Mouse (Mus musculus) neural tube, embryonic 11.5 days (tissue): ENCODE results near the gene Gm36176. TPM values are rescaled to one million over a fixed set of nuclear protein-coding genes. Genes with fewer than 3 reads are reported as not detected.

Experiments used
- ATAC-seq: fragments of 200-750 bp; cut with Nextera tagmentation; 2 replicates; pipeline ENCODE4 v1.8.0; 2017; ENCODE audit warnings: moderate number of reproducible peaks, mild to moderate bottlenecking, moderate TSS enrichment, moderate library complexity; ENCODE audit not compliant: insufficient read depth, low FRiP score, low TSS enrichment
- DNase-seq: peaks from one replicate; pipeline ENCODE4 v3.0.0-alpha.2; 2015; ENCODE audit warnings: low spot score
- H3K27ac ChIP-seq: fragments of 300-500 bp; sonication (generic); 2 replicates; pipeline ENCODE4 v1.5.1; 2014; ENCODE audit warnings: low read depth, mild to moderate bottlenecking, low read length
- H3K27me3 ChIP-seq: fragments of 300-500 bp; sonication (generic); 2 replicates; pipeline ENCODE4 v1.6.1; 2014; ENCODE audit warnings: mild to moderate bottlenecking, low read length, mixed read lengths; ENCODE audit not compliant: control insufficient read depth, insufficient read depth
- H3K36me3 ChIP-seq: fragments of 300-500 bp; sonication (generic); 2 replicates; pipeline ENCODE4 v1.6.1; 2014; ENCODE audit warnings: mild to moderate bottlenecking, low read length, moderate library complexity, mixed read lengths; ENCODE audit not compliant: control insufficient read depth, insufficient read depth
- H3K4me1 ChIP-seq: fragments of 300-500 bp; sonication (generic); 2 replicates; pipeline ENCODE4 v1.6.1; 2014; ENCODE audit warnings: low read length, mixed read lengths; ENCODE audit not compliant: control insufficient read depth, insufficient read depth
- H3K4me2 ChIP-seq: fragments of 300-500 bp; sonication (generic); 2 replicates; pipeline ENCODE4 v1.6.1; 2014; ENCODE audit warnings: low read depth, mild to moderate bottlenecking, moderate library complexity
- H3K4me3 ChIP-seq: fragments of 300-500 bp; sonication (generic); 2 replicates; pipeline ENCODE4 v1.5.1; 2014; ENCODE audit warnings: low read depth, low read length
- H3K9ac ChIP-seq: fragments of 300-500 bp; sonication (generic); 2 replicates; pipeline ENCODE4 v1.6.1; 2014; ENCODE audit warnings: mild to moderate bottlenecking, low read length
- H3K9me3 ChIP-seq: fragments of 300-500 bp; sonication (generic); 2 replicates; pipeline ENCODE4 v1.6.1; 2016; ENCODE audit warnings: low read length; ENCODE audit not compliant: control insufficient read depth
- WGBS: fragments of 180-500 bp; shearing (Covaris S2); extraction: QIAGEN DNeasy Blood & Tissue Kit; methylation state at CpG from one replicate; pipeline ENCODE4 v1.1.7; 2014; 5-methylcytosine and 5-hydroxymethylcytosine counted together
- polyA plus RNA-seq: library from polyadenylated mRNA; unstranded; fragments of >200 nt; fragmentation: Nextera tagmentation; extraction: Ambion mirVana; gene quantifications from 2 replicates; pipeline ENCODE4 v1.2.1, GENCODE M21; 2014

Gm36176 gene
- polyA plus RNA-seq, 1 experiment from 2014 or later: not detected

GRCm38 (mm10) chr10:77890987-77891565 lies 44.5 kb downstream of the Gm36176 start:
- 92% methylated on average over 8 of the region's 8 CpGs for WGBS
- no peak overlapping the region for H3K27ac ChIP-seq
- H3K9ac ChIP-seq: no peak overlapping the region
- H3K4me1 ChIP-seq: no peaks in the 10 kb centered on the region
- ATAC-seq (no peak), DNase-seq (no peak)
- no peaks in the 10 kb centered on the region for H3K9me3 ChIP-seq
- no peak overlapping the region for H3K4me3 ChIP-seq
- H3K36me3 ChIP-seq: no peaks in the 10 kb centered on the region; the same call in 1 of the 2 replicates
- H3K27me3 ChIP-seq: no peaks in the 10 kb centered on the region
- no peak overlapping the region for H3K4me2 ChIP-seq

DNA sequence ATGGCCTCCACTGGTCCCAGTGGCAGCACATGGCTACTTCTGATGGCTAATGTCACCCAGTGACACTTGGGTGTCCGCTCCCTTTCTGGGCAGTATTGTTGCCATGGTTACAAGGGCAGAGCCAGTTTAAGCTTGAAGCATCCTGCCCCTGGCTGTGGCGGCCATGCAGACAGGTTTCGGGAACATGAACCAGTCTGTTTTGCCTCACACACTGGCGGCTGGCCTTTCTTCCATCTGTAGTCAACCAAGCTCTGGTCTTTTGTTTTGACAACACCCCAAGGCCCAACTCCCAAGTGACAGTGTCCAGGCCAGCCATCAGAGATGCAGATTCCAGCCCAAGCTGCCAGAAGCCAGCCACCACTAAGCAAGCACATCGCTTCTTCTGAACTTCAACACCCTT lies 49.0 kb downstream of the Gm36176 start:
- DNase-seq: no peak

More for the DNA sequence above, 49.0 kb downstream of the Gm36176 start:
- Histone ChIP-seq H3K9ac (no peak overlapping the region), H3K27ac (no peak overlapping the region), H3K4me1 (no peaks in the 10 kb centered on the region), H3K9me3 (no peaks in the 10 kb centered on the region), H3K4me2 (no peak overlapping the region), H3K36me3 (no peaks in the 10 kb centered on the region; the same call in 1 of the 2 replicates), H3K4me3 (no peak overlapping the region), H3K27me3 (no peaks in the 10 kb centered on the region)
- whole genome bisulfite sequencing: 66% methylated on average over 5 of the region's 5 CpGs
- no peak for ATAC-seq

Other genes starting within 250 kb of the Gm36176 start
- 334 and 346 TPM in 2 replicates for gene Sumo3, start 240.7 kb upstream of the Gm36176 start, polyA plus RNA-seq
- gene Gm49325, start 240.6 kb upstream of the Gm36176 start, polyA plus RNA-seq: 1.4 and 4.8 TPM in 2 replicates
- gene Ube2g2, start 224.5 kb upstream of the Gm36176 start, polyA plus RNA-seq: 65.9 and 66.0 TPM in 2 replicates
- gene Tspear, start 160.2 kb upstream of the Gm36176 start, polyA plus RNA-seq: 0.92 and 1.0 TPM in 2 replicates
- not detected in 2 replicates for gene Gm19402, start 156.0 kb upstream of the Gm36176 start, polyA plus RNA-seq
- not detected in 2 replicates for gene Gm9508, start 149.6 kb upstream of the Gm36176 start, polyA plus RNA-seq
- not detected in 2 replicates for gene Gm10272, start 140.2 kb upstream of the Gm36176 start, polyA plus RNA-seq
- not detected in 2 replicates for gene Gm10024, start 135.3 kb upstream of the Gm36176 start, polyA plus RNA-seq
- gene Gm10142, start 131.0 kb upstream of the Gm36176 start, polyA plus RNA-seq: not detected in 2 replicates
- not detected in 2 replicates for gene Krtap12-1, start 126.2 kb upstream of the Gm36176 start, polyA plus RNA-seq
- gene Gm10100, start 120.3 kb upstream of the Gm36176 start, polyA plus RNA-seq: not detected in 2 replicates
- not detected in 2 replicates for gene Gm18596, start 104.2 kb upstream of the Gm36176 start, polyA plus RNA-seq
- not detected in 2 replicates for gene Gm9736, start 95.4 kb upstream of the Gm36176 start, polyA plus RNA-seq
- not detected in 2 replicates for gene Gm3233, start 87.1 kb upstream of the Gm36176 start, polyA plus RNA-seq
- not detected in 2 replicates for gene Gm3238, start 75.5 kb upstream of the Gm36176 start, polyA plus RNA-seq
- not detected in 2 replicates for gene Gm7138, start 69.9 kb upstream of the Gm36176 start, polyA plus RNA-seq
- not detected in 2 replicates for gene Gm3250, start 64.3 kb upstream of the Gm36176 start, polyA plus RNA-seq
- not detected in 2 replicates for gene Gm7137, start 58.6 kb upstream of the Gm36176 start, polyA plus RNA-seq
- gene Gm9639, start 51.7 kb upstream of the Gm36176 start, polyA plus RNA-seq: not detected in 2 replicates
- gene Gm19668, start 47.7 kb upstream of the Gm36176 start, polyA plus RNA-seq: not detected in 2 replicates
- not detected in 2 replicates for gene Gm9507, start 35.0 kb upstream of the Gm36176 start, polyA plus RNA-seq
- not detected in 2 replicates for gene Gm2696, start 32.1 kb upstream of the Gm36176 start, polyA plus RNA-seq
- gene Krtap10-4, start 19.7 kb upstream of the Gm36176 start, polyA plus RNA-seq: not detected in 2 replicates
- not detected in 2 replicates for gene Krtap10-10, start 10.9 kb upstream of the Gm36176 start, polyA plus RNA-seq
- gene Gm10318, start 6.1 kb downstream of the Gm36176 start, polyA plus RNA-seq: not detected in 2 replicates
- not detected in 2 replicates for gene Gm3285, start 15.2 kb downstream of the Gm36176 start, polyA plus RNA-seq
- 4.3 and 4.8 TPM in 2 replicates for gene Lrrc3, start 55.7 kb downstream of the Gm36176 start, polyA plus RNA-seq
- gene Trpm2, start 123.8 kb downstream of the Gm36176 start, polyA plus RNA-seq: 0.58 and 1.4 TPM in 2 replicates
- gene 1810043G02Rik, start 131.7 kb downstream of the Gm36176 start, polyA plus RNA-seq: 35.9 and 42.5 TPM in 2 replicates
- gene Pfkl, start 163.3 kb downstream of the Gm36176 start, polyA plus RNA-seq: 125 and 127 TPM in 2 replicates
- gene Dnmt3l, start 195.1 kb downstream of the Gm36176 start, polyA plus RNA-seq: not detected in 2 replicates
- not detected in 2 replicates for gene Aire, start 196.8 kb downstream of the Gm36176 start, polyA plus RNA-seq
- gene Icosl, start 222.5 kb downstream of the Gm36176 start, polyA plus RNA-seq: 1.4 TPM in 2 replicates